Mouse (Mus musculus): ENCODE results near the gene Pef1. TPM values are rescaled to one million over a fixed set of nuclear protein-coding genes. Genes with fewer than 3 reads are reported as not detected.

Pef1 gene
- polyA plus RNA-seq, 1 experiment from 2014 or later = 81.7 TPM

- ATAC-seq = no peak
- no peaks in the 10 kb centered on the region for H3K9me3 ChIP-seq (ENCODE audit: control insufficient read depth, low read length)
- H3K4me3 ChIP-seq (ENCODE audit: low read length) = no peak overlapping the region
- H3K27ac ChIP-seq (ENCODE audit: low read length) = peak overlapping the region; percentile 74; the same call in 1 of the 2 replicates
- H3K4me2 ChIP-seq (ENCODE audit: low read depth, low read length) = peak overlapping the region; percentile 41
- WGBS = 56% methylated on average over 22 of the region's 22 CpGs
- peaks cover 64% of the 10 kb centered on the region for H3K4me1 ChIP-seq (ENCODE audit: control insufficient read depth, insufficient read depth, low read length)
- H3K27me3 ChIP-seq (replicated peaks; ENCODE audit: control insufficient read depth, insufficient read depth, low read length) = no peaks in the 10 kb centered on the region
- peaks cover 3% of the 10 kb centered on the region; the same call in 1 of the 2 replicates for H3K36me3 ChIP-seq (ENCODE audit: control insufficient read depth, insufficient read depth, low read length)
- H3K9ac ChIP-seq (ENCODE audit: low read depth, low read length) = peak overlapping the region; percentile 45; the same call in 1 of the 2 replicates
Measured at GRCm38 (mm10) chr4:130167321-130167720, 65.0 kb downstream of the Pef1 start.

- peak overlapping the region; percentile 16; the same call in 1 of the 2 replicates for H3K4me3 ChIP-seq (ENCODE audit: low read length)
- ATAC-seq = peak; percentile 7
- peaks cover 69% of the 10 kb centered on the region for H3K4me1 ChIP-seq (ENCODE audit: control insufficient read depth, insufficient read depth, low read length)
- H3K9ac ChIP-seq (ENCODE audit: low read depth, low read length) = peak overlapping the region; percentile 45
- peak overlapping the region; percentile 74 for H3K27ac ChIP-seq (ENCODE audit: low read length)
- no peaks in the 10 kb centered on the region for H3K27me3 ChIP-seq (replicated peaks; ENCODE audit: control insufficient read depth, insufficient read depth, low read length)
- 40% methylated on average over 9 of the region's 9 CpGs for WGBS
- no peaks in the 10 kb centered on the region for H3K9me3 ChIP-seq (ENCODE audit: control insufficient read depth, low read length)
- peak overlapping the region; percentile 41 for H3K4me2 ChIP-seq (ENCODE audit: low read depth, low read length)
- peaks cover 3% of the 10 kb centered on the region; the same call in 1 of the 2 replicates for H3K36me3 ChIP-seq (ENCODE audit: control insufficient read depth, insufficient read depth, low read length)
Measured at GRCm38 (mm10) chr4:130167814-130168213, 65.5 kb downstream of the Pef1 start.

GRCm38 (mm10) chr4:130168280-130169183, 66.2 kb downstream of the Pef1 start:
- WGBS = 34% methylated on average over 16 of the region's 16 CpGs
- Histone ChIP-seq H3K27me3 (replicated peaks; ENCODE audit: control insufficient read depth, insufficient read depth, low read length) (0 out of 2 replicates have a peak, but pooled peaks cover under 1% of the 10 kb centered on the region), H3K27ac (ENCODE audit: low read length) (peak overlapping the region; percentile 74), H3K36me3 (ENCODE audit: control insufficient read depth, insufficient read depth, low read length) (peaks cover 3% of the 10 kb centered on the region; the same call in 1 of the 2 replicates), H3K4me3 (ENCODE audit: low read length) (peak overlapping the region; percentile 16; the same call in 1 of the 2 replicates), H3K4me2 (ENCODE audit: low read depth, low read length) (peak overlapping the region; percentile 41), H3K9me3 (ENCODE audit: control insufficient read depth, low read length) (no peaks in the 10 kb centered on the region), H3K9ac (ENCODE audit: low read depth, low read length) (peak overlapping the region; percentile 45), H3K4me1 (ENCODE audit: control insufficient read depth, insufficient read depth, low read length) (peaks cover 69% of the 10 kb centered on the region)
- ATAC-seq = peak; percentile 75

- Histone ChIP-seq H3K27me3 (replicated peaks; ENCODE audit: control insufficient read depth, insufficient read depth, low read length) (0 out of 2 replicates have a peak, but pooled peaks cover 2% of the 10 kb centered on the region), H3K36me3 (ENCODE audit: control insufficient read depth, insufficient read depth, low read length) (peaks cover 3% of the 10 kb centered on the region; the same call in 1 of the 2 replicates), H3K4me1 (ENCODE audit: control insufficient read depth, insufficient read depth, low read length) (peaks cover 66% of the 10 kb centered on the region), H3K4me2 (ENCODE audit: low read depth, low read length) (no peak overlapping the region), H3K27ac (ENCODE audit: low read length) (peak overlapping the region; percentile 29; the same call in 1 of the 2 replicates), H3K4me3 (ENCODE audit: low read length) (no peak overlapping the region), H3K9me3 (ENCODE audit: control insufficient read depth, low read length) (no peaks in the 10 kb centered on the region), H3K9ac (ENCODE audit: low read depth, low read length) (no peak overlapping the region)
- 76% methylated on average over 16 of the region's 16 CpGs for WGBS
- ATAC-seq = no peak
Measured at GRCm38 (mm10) chr4:130169411-130169971, 67.1 kb downstream of the Pef1 start.

- no peaks in the 10 kb centered on the region for H3K9me3 ChIP-seq (ENCODE audit: control insufficient read depth, low read length)
- no peak overlapping the region for H3K9ac ChIP-seq (ENCODE audit: low read depth, low read length)
- H3K4me3 ChIP-seq (ENCODE audit: low read length) = no peak overlapping the region
- no peak overlapping the region for H3K27ac ChIP-seq (ENCODE audit: low read length)
- WGBS = 90% methylated on average over 4 of the region's 4 CpGs
- 0 out of 2 replicates have a peak, but pooled peaks cover 2% of the 10 kb centered on the region for H3K27me3 ChIP-seq (replicated peaks; ENCODE audit: control insufficient read depth, insufficient read depth, low read length)
- peaks cover 3% of the 10 kb centered on the region; the same call in 1 of the 2 replicates for H3K36me3 ChIP-seq (ENCODE audit: control insufficient read depth, insufficient read depth, low read length)
- ATAC-seq = no peak
- H3K4me1 ChIP-seq (ENCODE audit: control insufficient read depth, insufficient read depth, low read length) = peaks cover 72% of the 10 kb centered on the region
- H3K4me2 ChIP-seq (ENCODE audit: low read depth, low read length) = no peak overlapping the region
Measured at GRCm38 (mm10) chr4:130170362-130170761, 68.0 kb downstream of the Pef1 start.

- H3K4me1 ChIP-seq (ENCODE audit: control insufficient read depth, insufficient read depth, low read length) = peaks cover 71% of the 10 kb centered on the region
- H3K36me3 ChIP-seq (ENCODE audit: control insufficient read depth, insufficient read depth, low read length) = peaks cover 3% of the 10 kb centered on the region; the same call in 1 of the 2 replicates
- peak overlapping the region; percentile 4; the same call in 1 of the 2 replicates for H3K27ac ChIP-seq (ENCODE audit: low read length)
- H3K27me3 ChIP-seq (replicated peaks; ENCODE audit: control insufficient read depth, insufficient read depth, low read length) = 0 out of 2 replicates have a peak, but pooled peaks cover 2% of the 10 kb centered on the region
- H3K4me2 ChIP-seq (ENCODE audit: low read depth, low read length) = peak overlapping the region; percentile 38
- no peaks in the 10 kb centered on the region for H3K9me3 ChIP-seq (ENCODE audit: control insufficient read depth, low read length)
- 37% methylated on average over 11 of the region's 11 CpGs for WGBS
- H3K4me3 ChIP-seq (ENCODE audit: low read length) = peak overlapping the region; percentile 24
- peak overlapping the region; percentile 60 for H3K9ac ChIP-seq (ENCODE audit: low read depth, low read length)
- ATAC-seq = no peak
Measured at GRCm38 (mm10) chr4:130171951-130172765, 69.8 kb downstream of the Pef1 start.

- 65% methylated on average over 11 of the region's 11 CpGs for WGBS
- peak overlapping the region; percentile 78 for H3K27ac ChIP-seq (ENCODE audit: low read length)
- H3K4me1 ChIP-seq (ENCODE audit: control insufficient read depth, insufficient read depth, low read length) = peaks cover 63% of the 10 kb centered on the region
- peak overlapping the region; percentile 70 for H3K4me2 ChIP-seq (ENCODE audit: low read depth, low read length)
- H3K9ac ChIP-seq (ENCODE audit: low read depth, low read length) = peak overlapping the region; percentile 64
- peaks cover 3% of the 10 kb centered on the region; the same call in 1 of the 2 replicates for H3K36me3 ChIP-seq (ENCODE audit: control insufficient read depth, insufficient read depth, low read length)
- ATAC-seq = peak; percentile 26; the same call in 1 of the 2 replicates
- no peaks in the 10 kb centered on the region for H3K9me3 ChIP-seq (ENCODE audit: control insufficient read depth, low read length)
- H3K27me3 ChIP-seq (replicated peaks; ENCODE audit: control insufficient read depth, insufficient read depth, low read length) = 0 out of 2 replicates have a peak, but pooled peaks cover 2% of the 10 kb centered on the region
- peak overlapping the region; percentile 47 for H3K4me3 ChIP-seq (ENCODE audit: low read length)
Measured at GRCm38 (mm10) chr4:130173060-130173822, 70.9 kb downstream of the Pef1 start.

- H3K27me3 ChIP-seq (replicated peaks; ENCODE audit: control insufficient read depth, insufficient read depth, low read length) = 0 out of 2 replicates have a peak, but pooled peaks cover 2% of the 10 kb centered on the region
- peaks cover 56% of the 10 kb centered on the region for H3K4me1 ChIP-seq (ENCODE audit: control insufficient read depth, insufficient read depth, low read length)
- no peaks in the 10 kb centered on the region for H3K9me3 ChIP-seq (ENCODE audit: control insufficient read depth, low read length)
- 35% methylated on average over 19 of the region's 19 CpGs for WGBS
- peak overlapping the region; percentile 64 for H3K9ac ChIP-seq (ENCODE audit: low read depth, low read length)
- peaks cover 3% of the 10 kb centered on the region; the same call in 1 of the 2 replicates for H3K36me3 ChIP-seq (ENCODE audit: control insufficient read depth, insufficient read depth, low read length)
- H3K27ac ChIP-seq (ENCODE audit: low read length) = peak overlapping the region; percentile 78
- peak overlapping the region; percentile 70 for H3K4me2 ChIP-seq (ENCODE audit: low read depth, low read length)
- H3K4me3 ChIP-seq (ENCODE audit: low read length) = peak overlapping the region; percentile 47
- ATAC-seq = 0 out of 2 replicates have a peak, but pooled peaks have one; percentile 14
Measured at GRCm38 (mm10) chr4:130173911-130174311, 71.6 kb downstream of the Pef1 start.

Measured in intestine, embryonic 16.5 days (tissue).